Mouse (Mus musculus) liver, embryonic 15.5 days (tissue): ENCODE measurements around the gene Dhcr24. TPM values are rescaled to one million over a fixed set of nuclear protein-coding genes. Genes with fewer than 3 reads are reported as not detected.

Source experiments
- ATAC-seq: fragments of 200-750 bp; cut with Nextera tagmentation; 2 replicates; pipeline ENCODE4 v1.8.0; 2017; ENCODE audit warnings: moderate number of reproducible peaks, mild to moderate bottlenecking, moderate library complexity; ENCODE audit not compliant: insufficient read depth
- H3K27ac ChIP-seq: fragments of 300-500 bp; sonication (generic); replicated peaks from 2 replicates; pipeline ENCODE4 v1.5.1; 2015; ENCODE audit warnings: mild to moderate bottlenecking, inconsistent platforms
- H3K27me3 ChIP-seq: fragments of 300-500 bp; sonication (generic); 2 replicates; pipeline ENCODE4 v1.6.1; 2015; ENCODE audit warnings: mild to moderate bottlenecking, inconsistent platforms
- H3K36me3 ChIP-seq: fragments of 300-500 bp; sonication (generic); replicated peaks from 2 replicates; pipeline ENCODE4 v1.6.1; 2015; ENCODE audit warnings: moderate library complexity, mild to moderate bottlenecking, inconsistent platforms
- H3K4me1 ChIP-seq: fragments of 300-500 bp; sonication (generic); replicated peaks from 2 replicates; pipeline ENCODE4 v1.6.1; 2015; ENCODE audit warnings: inconsistent platforms
- H3K4me2 ChIP-seq: fragments of 300-500 bp; sonication (generic); 2 replicates; pipeline ENCODE4 v1.6.1; 2015; ENCODE audit warnings: moderate library complexity, mild to moderate bottlenecking, inconsistent platforms
- H3K4me3 ChIP-seq: fragments of 300-500 bp; sonication (generic); replicated peaks from 2 replicates; pipeline ENCODE4 v1.5.1; 2015; ENCODE audit warnings: mild to moderate bottlenecking, inconsistent platforms
- H3K9ac ChIP-seq: fragments of 300-500 bp; sonication (generic); 2 replicates; pipeline ENCODE4 v1.6.1; 2015; ENCODE audit warnings: moderate library complexity, mild to moderate bottlenecking, inconsistent platforms
- H3K9me3 ChIP-seq: fragments of 300-500 bp; sonication (generic); replicated peaks from 2 replicates; pipeline ENCODE4 v1.6.1; 2016; ENCODE audit warnings: inconsistent platforms
- WGBS: fragments of 180-500 bp; shearing (Covaris S2); methylation state at CpG from one replicate; pipeline ENCODE4 v1.1.7; 2015; ENCODE audit warnings: mixed read lengths; ENCODE audit not compliant: insufficient replicate concordance; 5-methylcytosine and 5-hydroxymethylcytosine counted together
- polyA plus RNA-seq: library from polyadenylated mRNA; unstranded; fragments of >200 nt; fragmentation: Nextera tagmentation; extraction: Ambion mirVana; gene quantifications from 2 replicates; pipeline ENCODE4 v1.2.1, GENCODE M21; 2015

Dhcr24 gene
- polyA plus RNA-seq, 1 experiment from 2014 or later: 7.8 TPM

GRCm38 (mm10) chr4:106582428-106583153 is 21.8 kb downstream of the Dhcr24 start:
- peak overlapping the region; percentile 97 for H3K27ac ChIP-seq
- peak; percentile 89 for ATAC-seq
- peak overlapping the region; percentile 70 for H3K4me2 ChIP-seq
- no peaks in the 10 kb centered on the region for H3K27me3 ChIP-seq
- H3K36me3 ChIP-seq: peaks cover 91% of the 10 kb centered on the region
- H3K4me1 ChIP-seq: peaks cover 55% of the 10 kb centered on the region
- no peaks in the 10 kb centered on the region for H3K9me3 ChIP-seq
- H3K4me3 ChIP-seq: peak overlapping the region; percentile 42
- H3K9ac ChIP-seq: peak overlapping the region; percentile 55
- 42% methylated on average over 12 of the region's 12 CpGs for WGBS

DNA sequence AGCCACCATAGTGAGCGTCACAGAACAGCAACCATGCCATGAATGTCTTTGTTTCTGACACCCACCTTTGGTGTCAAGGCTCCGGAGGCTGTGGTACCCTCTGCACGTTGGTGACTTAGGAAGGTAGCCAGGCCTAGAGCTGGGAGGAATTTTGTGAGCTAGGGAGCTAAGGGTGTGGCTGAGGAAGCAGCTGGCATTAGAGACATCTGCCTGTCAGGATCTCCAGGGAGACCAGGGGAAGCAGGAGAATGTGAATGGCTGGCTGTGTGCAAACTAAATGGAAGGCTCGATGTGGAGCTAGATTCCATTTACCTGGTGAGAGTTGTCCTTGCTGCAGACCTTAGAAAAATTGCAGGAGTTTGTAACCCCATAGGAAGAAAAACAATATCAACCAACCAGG is 23.8 kb downstream of the Dhcr24 start:
- H3K4me1 ChIP-seq: peaks cover 50% of the 10 kb centered on the region
- 68% methylated on average over 4 of the region's 4 CpGs for WGBS

GRCm38 (mm10) chr4:106587075-106587474 is 26.2 kb downstream of the Dhcr24 start:
- 75% methylated on average over 6 of the region's 6 CpGs for WGBS

More for the DNA sequence above, 23.8 kb downstream of the Dhcr24 start:
- Histone ChIP-seq H3K27ac (peak overlapping the region; percentile 97; the same call in 1 of the 2 replicates), H3K4me2 (no peak overlapping the region), H3K9me3 (no peaks in the 10 kb centered on the region), H3K9ac (no peak overlapping the region), H3K36me3 (peaks cover 90% of the 10 kb centered on the region), H3K27me3 (no peaks in the 10 kb centered on the region), H3K4me3 (no peak overlapping the region)
- ATAC-seq: no peak

DNA sequence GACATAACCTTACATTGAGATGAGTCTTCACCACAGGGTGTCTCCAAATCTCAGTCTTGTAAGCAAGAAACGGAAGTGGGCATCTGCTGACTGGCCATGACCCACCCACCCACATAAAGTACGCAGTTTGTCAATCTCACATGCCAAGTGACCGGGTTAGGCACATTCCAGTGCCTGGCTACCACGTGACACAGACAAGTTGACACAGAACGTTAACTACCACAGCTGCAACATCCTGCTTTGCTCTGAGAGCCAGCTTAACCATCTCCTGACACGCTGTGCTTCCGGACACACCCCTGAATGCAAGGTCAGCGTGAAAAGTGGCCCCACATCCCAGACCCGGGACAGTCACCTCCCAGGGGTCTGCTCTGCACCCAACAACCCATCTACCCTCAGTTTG is 29.3 kb downstream of the Dhcr24 start:
- H3K9ac ChIP-seq: no peak overlapping the region
- 0 out of 2 replicates have a peak, but pooled peaks cover 5% of the 10 kb centered on the region for H3K4me1 ChIP-seq
- H3K4me3 ChIP-seq: no peak overlapping the region
- no peak for ATAC-seq
- H3K36me3 ChIP-seq: peaks cover 46% of the 10 kb centered on the region
- WGBS: 63% methylated on average over 9 of the region's 9 CpGs
- H3K4me2 ChIP-seq: no peak overlapping the region
- H3K27ac ChIP-seq: no peak overlapping the region
- H3K27me3 ChIP-seq: no peaks in the 10 kb centered on the region
- no peaks in the 10 kb centered on the region for H3K9me3 ChIP-seq

More at GRCm38 (mm10) chr4:106587075-106587474, 26.2 kb downstream of the Dhcr24 start:
- Histone ChIP-seq H3K4me2 (no peak overlapping the region), H3K4me3 (no peak overlapping the region), H3K9ac (no peak overlapping the region), H3K4me1 (peaks cover 33% of the 10 kb centered on the region), H3K9me3 (no peaks in the 10 kb centered on the region), H3K27ac (no peak overlapping the region), H3K27me3 (no peaks in the 10 kb centered on the region), H3K36me3 (peaks cover 70% of the 10 kb centered on the region)
- no peak for ATAC-seq

GRCm38 (mm10) chr4:106590871-106591270 is 30.0 kb downstream of the Dhcr24 start:
- H3K36me3 ChIP-seq: peaks cover 38% of the 10 kb centered on the region

GRCm38 (mm10) chr4:106593636-106594035 is 32.8 kb downstream of the Dhcr24 start:
- Histone ChIP-seq H3K27me3 (no peaks in the 10 kb centered on the region), H3K4me1 (0 out of 2 replicates have a peak, but pooled peaks cover 5% of the 10 kb centered on the region), H3K36me3 (peaks cover 12% of the 10 kb centered on the region), H3K4me2 (no peak overlapping the region), H3K9ac (no peak overlapping the region), H3K4me3 (no peak overlapping the region), H3K27ac (no peak overlapping the region), H3K9me3 (no peaks in the 10 kb centered on the region)
- ATAC-seq: no peak
- 52% methylated on average over 7 of the region's 7 CpGs for WGBS

More at GRCm38 (mm10) chr4:106590871-106591270, 30.0 kb downstream of the Dhcr24 start:
- ATAC-seq: no peak
- 0 out of 2 replicates have a peak, but pooled peaks cover 5% of the 10 kb centered on the region for H3K4me1 ChIP-seq
- WGBS: 73% methylated on average over 9 of the region's 9 CpGs
- no peaks in the 10 kb centered on the region for H3K9me3 ChIP-seq
- H3K27me3 ChIP-seq: no peaks in the 10 kb centered on the region
- H3K27ac ChIP-seq: no peak overlapping the region
- no peak overlapping the region for H3K9ac ChIP-seq
- H3K4me3 ChIP-seq: no peak overlapping the region
- no peak overlapping the region for H3K4me2 ChIP-seq

DNA sequence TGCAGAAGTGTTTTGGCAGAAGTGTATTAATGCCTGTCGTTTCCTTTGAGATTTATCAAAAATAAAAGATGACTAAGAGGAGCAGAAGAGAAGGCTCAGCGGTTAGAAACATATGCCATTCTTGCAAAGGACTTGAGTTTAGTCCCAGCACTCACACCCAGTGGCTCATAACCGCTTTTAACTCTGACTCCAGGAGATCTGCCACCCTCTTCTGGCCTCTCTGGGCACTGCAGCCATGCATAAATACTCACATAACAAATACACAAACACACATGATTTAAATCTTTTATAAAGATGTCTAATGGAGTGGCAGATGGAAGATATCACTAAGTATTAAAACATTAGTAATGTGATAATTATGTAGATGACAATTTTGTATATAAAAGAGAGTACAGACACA is 35.4 kb downstream of the Dhcr24 start:
- ATAC-seq: no peak
- no peak overlapping the region for H3K27ac ChIP-seq
- WGBS: 53% methylated on average over 3 of the region's 3 CpGs
- no peak overlapping the region for H3K9ac ChIP-seq
- no peaks in the 10 kb centered on the region for H3K27me3 ChIP-seq
- no peak overlapping the region for H3K4me2 ChIP-seq
- H3K36me3 ChIP-seq: no peaks in the 10 kb centered on the region
- no peaks in the 10 kb centered on the region for H3K4me1 ChIP-seq
- no peak overlapping the region for H3K4me3 ChIP-seq
- no peaks in the 10 kb centered on the region for H3K9me3 ChIP-seq

DNA sequence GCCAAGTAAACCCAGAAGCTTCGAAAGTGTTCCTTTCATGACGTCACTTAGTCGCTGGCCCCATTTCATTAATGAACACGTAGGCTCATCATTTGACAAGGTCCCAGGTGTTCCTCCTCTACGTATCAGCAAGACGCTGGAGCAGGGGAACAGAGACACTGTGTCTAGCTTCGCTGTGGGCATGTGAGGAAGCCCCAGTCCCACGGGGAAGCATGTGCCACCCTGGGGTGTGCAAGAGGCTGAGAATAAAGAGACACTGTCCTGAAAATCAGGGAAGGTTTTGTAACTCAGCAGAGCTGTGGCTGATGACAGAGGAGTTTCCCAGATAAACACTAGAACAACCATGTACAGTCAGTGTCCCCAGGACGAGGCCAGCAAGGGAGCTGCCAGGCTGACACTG is 36.2 kb downstream of the Dhcr24 start:
- Histone ChIP-seq H3K9me3 (no peaks in the 10 kb centered on the region), H3K36me3 (no peaks in the 10 kb centered on the region), H3K4me2 (no peak overlapping the region), H3K27ac (no peak overlapping the region), H3K4me3 (no peak overlapping the region), H3K9ac (no peak overlapping the region), H3K4me1 (no peaks in the 10 kb centered on the region), H3K27me3 (no peaks in the 10 kb centered on the region)
- ATAC-seq: no peak
- 68% methylated on average over 9 of the region's 9 CpGs for WGBS

DNA sequence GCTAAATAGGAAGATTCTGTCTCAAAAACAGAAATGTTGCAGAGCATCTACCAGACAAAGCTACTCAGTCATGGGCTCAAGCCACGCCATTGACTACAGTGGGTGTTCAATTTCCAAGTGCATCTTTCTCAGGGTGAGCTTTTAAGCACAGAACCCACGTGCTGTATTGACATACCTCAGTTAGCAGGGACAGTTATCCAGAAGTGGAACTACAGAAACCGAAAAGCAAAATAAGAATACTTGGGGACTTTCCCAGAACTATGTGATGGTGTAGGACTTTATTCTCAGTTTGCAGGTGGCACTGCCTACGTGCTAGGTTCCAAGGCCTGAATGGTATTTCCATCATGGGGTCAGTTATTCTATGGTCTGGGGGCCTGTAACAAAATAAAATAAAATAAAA is 36.9 kb downstream of the Dhcr24 start:
- no peak overlapping the region for H3K4me3 ChIP-seq
- ATAC-seq: no peak
- no peak overlapping the region for H3K4me2 ChIP-seq
- H3K4me1 ChIP-seq: no peaks in the 10 kb centered on the region
- no peak overlapping the region for H3K9ac ChIP-seq
- H3K27ac ChIP-seq: no peak overlapping the region
- WGBS: 70% methylated on average over 4 of the region's 4 CpGs
- no peaks in the 10 kb centered on the region for H3K36me3 ChIP-seq
- H3K9me3 ChIP-seq: no peaks in the 10 kb centered on the region
- H3K27me3 ChIP-seq: no peaks in the 10 kb centered on the region

- no peak overlapping the region for H3K9ac ChIP-seq
- 17% methylated on average over 1 of the region's 1 CpGs for WGBS
- no peaks in the 10 kb centered on the region for H3K36me3 ChIP-seq
- H3K4me3 ChIP-seq: no peak overlapping the region
- no peak for ATAC-seq
- no peaks in the 10 kb centered on the region for H3K9me3 ChIP-seq
- no peaks in the 10 kb centered on the region for H3K4me1 ChIP-seq
- H3K27me3 ChIP-seq: no peaks in the 10 kb centered on the region
- no peak overlapping the region for H3K27ac ChIP-seq
- H3K4me2 ChIP-seq: no peak overlapping the region
Measured at GRCm38 (mm10) chr4:106599415-106599814, 38.6 kb downstream of the Dhcr24 start.

GRCm38 (mm10) chr4:106600770-106601169 is 39.9 kb downstream of the Dhcr24 start:
- no peaks in the 10 kb centered on the region for H3K9me3 ChIP-seq
- no peak overlapping the region for H3K9ac ChIP-seq
- H3K4me1 ChIP-seq: no peaks in the 10 kb centered on the region
- H3K4me2 ChIP-seq: no peak overlapping the region
- no peaks in the 10 kb centered on the region; the same call in 1 of the 2 replicates for H3K27me3 ChIP-seq
- H3K36me3 ChIP-seq: no peaks in the 10 kb centered on the region
- 45% methylated on average over 4 of the region's 4 CpGs for WGBS
- ATAC-seq: no peak
- H3K4me3 ChIP-seq: no peak overlapping the region
- no peak overlapping the region for H3K27ac ChIP-seq
